Mouse (Mus musculus) limb, embryonic 11.5 days (tissue): ENCODE measurements around the gene Pgbd1. TPM values are rescaled to one million over a fixed set of nuclear protein-coding genes. Genes with fewer than 3 reads are reported as not detected.
"Not testable (repeated sequence)": the region's sequence is repeated elsewhere in the genome, so short reads cannot be mapped to it uniquely, and the experiment has no call there.

Experiments used
- ATAC-seq: fragments of 200-750 bp; cut with Nextera tagmentation; 2 replicates; pipeline ENCODE4 v1.8.0; 2017; ENCODE audit warnings: low read depth; ENCODE audit not compliant: insufficient number of reproducible peaks, low FRiP score, low TSS enrichment
- DNase-seq: peaks from one replicate; pipeline ENCODE4 v3.0.0-alpha.2; 2015; ENCODE audit warnings: low spot score
- H3K27ac ChIP-seq: fragments of 300-500 bp; sonication (generic); replicated peaks from 2 replicates; pipeline ENCODE4 v1.5.1; 2014; ENCODE audit warnings: low read depth, mild to moderate bottlenecking, low read length
- H3K27me3 ChIP-seq: fragments of 300-500 bp; sonication (generic); 2 replicates; pipeline ENCODE4 v1.6.1; 2014; ENCODE audit warnings: mild to moderate bottlenecking, low read length, mixed read lengths; ENCODE audit not compliant: control insufficient read depth, insufficient read depth
- H3K36me3 ChIP-seq: fragments of 300-500 bp; sonication (generic); 2 replicates; pipeline ENCODE4 v1.6.1; 2014; ENCODE audit warnings: mild to moderate bottlenecking, low read length, moderate library complexity, mixed read lengths; ENCODE audit not compliant: control insufficient read depth, insufficient read depth
- H3K4me1 ChIP-seq: fragments of 300-500 bp; sonication (generic); 2 replicates; pipeline ENCODE4 v1.6.1; 2014; ENCODE audit warnings: low read length, mixed read lengths; ENCODE audit not compliant: control insufficient read depth, insufficient read depth
- H3K4me2 ChIP-seq: fragments of 300-500 bp; sonication (generic); 2 replicates; pipeline ENCODE4 v1.6.1; 2014; ENCODE audit warnings: low read depth, mild to moderate bottlenecking, moderate library complexity; ENCODE audit not compliant: severe bottlenecking
- H3K4me3 ChIP-seq: fragments of 300-500 bp; sonication (generic); 2 replicates; pipeline ENCODE4 v1.5.1; 2014; ENCODE audit warnings: low read depth, low read length
- H3K9ac ChIP-seq: fragments of 300-500 bp; sonication (generic); 2 replicates; pipeline ENCODE4 v1.6.1; 2014; ENCODE audit warnings: mild to moderate bottlenecking, low read length
- H3K9me3 ChIP-seq: fragments of 300-500 bp; sonication (generic); 2 replicates; pipeline ENCODE4 v1.6.1; 2016; ENCODE audit warnings: low read length; ENCODE audit not compliant: control insufficient read depth
- WGBS: fragments of 180-500 bp; shearing (Covaris S2); extraction: QIAGEN DNeasy Blood & Tissue Kit; methylation state at CpG from one replicate; pipeline ENCODE4 v1.1.7; 2014; 5-methylcytosine and 5-hydroxymethylcytosine counted together
- polyA plus RNA-seq: library from polyadenylated mRNA; unstranded; fragments of >200 nt; fragmentation: Nextera tagmentation; extraction: Ambion mirVana; gene quantifications from 2 replicates; pipeline ENCODE4 v1.2.1, GENCODE M21; 2014

The Pgbd1 gene
- 5.4 and 5.7 TPM in 2 replicates for polyA plus RNA-seq

DNA sequence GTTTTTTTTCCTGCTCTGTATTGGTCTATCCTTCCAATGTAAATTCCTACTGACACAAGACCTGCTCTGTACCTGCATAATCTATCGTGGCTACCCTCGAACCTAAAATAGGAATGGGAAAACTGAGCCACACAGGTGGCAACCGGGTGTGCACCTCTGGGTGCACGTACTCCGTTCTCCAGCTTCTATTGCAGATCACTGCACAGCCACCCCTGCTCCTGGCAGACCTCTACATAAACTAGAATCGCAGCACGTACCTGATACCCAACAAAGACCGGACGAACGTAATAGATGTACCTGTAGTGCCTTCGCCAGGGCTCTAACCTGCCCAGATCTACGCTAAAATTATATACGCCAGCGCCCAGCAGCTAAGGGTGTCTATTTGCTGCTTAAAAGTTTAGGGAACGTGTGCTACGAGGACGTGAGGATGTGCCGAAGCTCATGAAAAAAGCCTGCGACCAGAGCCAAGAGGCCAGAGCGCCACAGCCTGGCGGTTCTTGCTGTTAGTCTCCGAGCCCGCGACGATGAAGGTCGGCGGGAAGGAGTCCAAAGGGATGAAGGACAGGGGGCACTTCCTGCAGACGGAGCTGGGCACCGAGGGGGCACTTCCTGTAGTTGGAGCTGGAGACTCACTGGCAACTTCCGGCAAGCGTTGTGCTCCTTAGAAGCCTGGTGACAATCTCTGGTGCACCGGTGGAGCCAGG, at the start of gene Pgbd1:
Gene Pgbd1, minus strand, starts transcription at position 556 of the 704 bp plus-strand sequence.
- ATAC-seq (peak; percentile 90), DNase-seq (peak; percentile 83)
- peak within 1 kb of the TSS; percentile 76 for H3K9ac ChIP-seq
- no peaks in the 10 kb centered on the region for H3K27me3 ChIP-seq
- no peaks in the 10 kb centered on the region for H3K9me3 ChIP-seq
- H3K4me2 ChIP-seq = peak within 1 kb of the TSS; percentile 83
- WGBS = 1% methylated on average over 32 of the region's 32 CpGs
- 0 out of 2 replicates have a peak, but pooled peaks cover 3% of the 10 kb centered on the region for H3K4me1 ChIP-seq
- peaks cover 4% of the 10 kb centered on the region; the same call in 1 of the 2 replicates for H3K36me3 ChIP-seq
- H3K27ac ChIP-seq = peak within 1 kb of the TSS; percentile 64
- peak within 1 kb of the TSS; percentile 51 for H3K4me3 ChIP-seq

GRCm38 (mm10) chr13:21486881-21487280, 46.0 kb upstream of the Pgbd1 start:
- H3K4me2 ChIP-seq = no peak overlapping the region
- H3K9me3 ChIP-seq = no peaks in the 10 kb centered on the region
- no peak for ATAC-seq
- no peaks in the 10 kb centered on the region for H3K36me3 ChIP-seq
- 91% methylated on average over 1 of the region's 1 CpGs for WGBS
- no peaks in the 10 kb centered on the region for H3K4me1 ChIP-seq
- H3K27ac ChIP-seq = no peak overlapping the region
- DNase-seq = no peak
- H3K4me3 ChIP-seq = no peak overlapping the region
- H3K27me3 ChIP-seq = no peaks in the 10 kb centered on the region
- H3K9ac ChIP-seq = no peak overlapping the region

DNA sequence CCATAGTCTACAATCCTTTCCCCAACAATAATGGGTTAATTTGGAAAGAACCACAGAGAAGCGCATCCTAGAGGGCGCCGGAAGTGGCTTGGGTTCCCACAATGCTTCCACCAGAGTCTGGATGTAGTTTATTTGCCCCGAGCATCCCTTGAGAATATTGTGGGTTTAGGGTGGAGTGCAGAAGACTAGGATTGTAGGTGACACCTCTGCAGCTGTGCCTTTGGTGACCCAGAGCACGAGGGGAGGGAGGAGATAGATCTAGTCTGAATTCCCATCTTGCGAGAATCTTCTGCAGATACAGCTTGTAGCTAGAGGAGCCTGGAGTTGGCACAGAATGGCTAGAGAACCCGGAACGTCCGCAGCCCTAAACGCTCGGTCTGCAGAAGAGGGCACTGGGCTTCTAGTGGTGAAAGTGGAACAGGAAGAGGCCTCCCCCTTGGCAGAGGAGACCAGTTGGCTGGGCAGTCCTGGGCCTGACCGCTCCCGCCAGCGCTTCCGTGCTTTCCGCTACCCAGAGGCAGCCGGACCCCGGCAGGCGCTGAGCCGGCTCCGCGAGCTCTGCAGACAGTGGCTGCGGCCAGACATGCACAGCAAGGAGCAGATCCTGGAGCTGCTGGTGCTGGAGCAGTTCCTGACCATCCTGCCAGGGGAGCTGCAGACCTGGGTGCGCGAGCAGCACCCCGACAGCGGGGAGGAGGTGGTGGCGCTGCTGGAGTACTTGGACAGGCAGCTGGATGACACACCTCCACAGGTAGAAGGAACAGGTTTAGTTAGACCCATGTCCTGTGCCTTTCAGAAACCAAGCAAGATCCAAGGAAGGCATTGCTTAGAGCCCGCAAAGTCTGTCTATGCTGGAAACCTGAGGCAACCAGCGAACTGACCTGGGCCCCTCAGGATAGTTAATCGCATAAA, 38.2 kb upstream of the Pgbd1 start, which contains the start of the genes Zkscan4 and Gm10065:
Gene Zkscan4, plus strand, starts transcription at position 149 of the 912 bp plus-strand sequence.
Gene Gm10065, minus strand, starts transcription at position 683 of the 912 bp plus-strand sequence.
- H3K27me3 ChIP-seq, H3K36me3 ChIP-seq, H3K9me3 ChIP-seq, H3K27ac ChIP-seq, H3K4me1 ChIP-seq: not testable (repeated sequence)
- Histone ChIP-seq H3K4me2 (peak within 1 kb of the TSS; percentile 74), H3K9ac (peak within 1 kb of the TSS; percentile 60), H3K4me3 (peak within 1 kb of the TSS; percentile 46)
- DNase-seq = peak; percentile 72
- 3% methylated on average over 29 of the region's 31 CpGs for WGBS
- ATAC-seq = peak; percentile 84

GRCm38 (mm10) chr13:21472427-21472826, 31.6 kb upstream of the Pgbd1 start:
- no peak overlapping the region for H3K27ac ChIP-seq
- H3K27me3 ChIP-seq = no peaks in the 10 kb centered on the region
- DNase-seq (no peak), ATAC-seq (no peak)
- H3K4me3 ChIP-seq = no peak overlapping the region
- H3K4me2 ChIP-seq = no peak overlapping the region
- H3K36me3 ChIP-seq = no peaks in the 10 kb centered on the region
- 46% methylated on average over 4 of the region's 4 CpGs for WGBS
- no peaks in the 10 kb centered on the region for H3K9me3 ChIP-seq
- H3K9ac ChIP-seq = no peak overlapping the region
- H3K4me1 ChIP-seq = no peaks in the 10 kb centered on the region

- Histone ChIP-seq H3K9ac (no peak overlapping the region), H3K9me3 (no peaks in the 10 kb centered on the region), H3K4me1 (no peaks in the 10 kb centered on the region), H3K4me2 (no peak overlapping the region; the same call in 1 of the 2 replicates), H3K4me3 (no peak overlapping the region), H3K27me3 (no peaks in the 10 kb centered on the region), H3K27ac (no peak overlapping the region), H3K36me3 (no peaks in the 10 kb centered on the region)
- ATAC-seq (no peak), DNase-seq (no peak)
- 40% methylated on average over 9 of the region's 9 CpGs for WGBS
Observed at GRCm38 (mm10) chr13:21469097-21469496, 28.2 kb upstream of the Pgbd1 start.

- H3K4me2 ChIP-seq = peak within 1 kb of the TSS; percentile 88
- H3K27ac ChIP-seq = no peak within 1 kb of the TSS
- peak within 1 kb of the TSS; percentile 54 for H3K4me3 ChIP-seq
- H3K36me3 ChIP-seq = no peaks in the 10 kb centered on the region
- no peaks in the 10 kb centered on the region for H3K9me3 ChIP-seq
- no peaks in the 10 kb centered on the region for H3K4me1 ChIP-seq
- H3K9ac ChIP-seq = peak within 1 kb of the TSS; percentile 74
- ATAC-seq (peak; percentile 97), DNase-seq (peak; percentile 87)
- no peaks in the 10 kb centered on the region for H3K27me3 ChIP-seq
- WGBS = 1% methylated on average over 54 of the region's 54 CpGs
Observed at GRCm38 (mm10) chr13:21468061-21469019, 27.5 kb upstream of the Pgbd1 start, which contains the start of gene Nkapl. Gene Nkapl, minus strand, starts transcription at chr13:21468509.

- DNase-seq = no peak
- H3K4me2 ChIP-seq = no peak overlapping the region
- 78% methylated on average over 10 of the region's 10 CpGs for WGBS
- H3K4me1 ChIP-seq = no peaks in the 10 kb centered on the region
- no peak for ATAC-seq
- no peaks in the 10 kb centered on the region for H3K9me3 ChIP-seq
- H3K27me3 ChIP-seq = no peaks in the 10 kb centered on the region
- H3K36me3 ChIP-seq = no peaks in the 10 kb centered on the region
- no peak overlapping the region for H3K4me3 ChIP-seq
- H3K27ac ChIP-seq = no peak overlapping the region
- no peak overlapping the region for H3K9ac ChIP-seq
Observed at GRCm38 (mm10) chr13:21467336-21467735, 26.5 kb upstream of the Pgbd1 start.
